Mouse (Mus musculus) megakaryocyte progenitor cell, adult 5-6 weeks (primary cell): Measurements from ENCODE around the gene Vamp4. TPM values are rescaled to one million over a fixed set of nuclear protein-coding genes. Genes with fewer than 3 reads are reported as not detected.

Source experiments
- ATAC-seq: replicated peaks from 2 replicates; pipeline ENCODE4 v1.8.0; 2016; ENCODE audit warnings: mild to moderate bottlenecking, moderate TSS enrichment, inconsistent platforms; ENCODE audit not compliant: poor library complexity
- total RNA-seq, 2 experiments: library from RNA; stranded (forward) in 1 of 2; stranded (reverse) in 1 of 2; fragments of 157-497, 149-512 nt in 1 of 2; fragments of 200-1000 nt in 1 of 2; gene quantifications; 2 replicates each; pipeline versions ENCODE4 v1.2.3 to v1.2.4; 2015 to 2017

Vamp4 gene
- total RNA-seq, 2 experiments from 2014 or later: 25.9 to 41.7 TPM

DNA sequence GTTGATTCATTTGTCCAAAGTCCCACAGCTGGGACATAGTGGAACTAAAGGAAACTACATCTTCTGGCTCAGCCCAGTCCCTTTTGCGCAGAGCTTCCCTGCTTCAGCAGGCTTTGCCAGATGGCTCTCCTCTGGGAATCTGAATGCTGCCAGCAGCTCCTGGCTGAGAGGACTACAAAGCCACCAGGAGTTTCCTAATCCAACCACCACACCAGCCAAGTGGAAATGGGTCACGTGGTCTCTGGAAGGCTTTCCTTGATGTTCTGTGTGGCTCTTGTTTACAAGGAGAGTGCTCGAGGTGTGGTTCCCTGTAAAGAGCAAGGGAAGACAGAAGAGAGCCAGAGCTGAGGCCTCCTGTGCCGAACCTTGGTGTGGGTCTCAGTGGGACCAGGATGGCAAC, 73.4 kb downstream of the Vamp4 start:
- ATAC-seq: no peak

DNA sequence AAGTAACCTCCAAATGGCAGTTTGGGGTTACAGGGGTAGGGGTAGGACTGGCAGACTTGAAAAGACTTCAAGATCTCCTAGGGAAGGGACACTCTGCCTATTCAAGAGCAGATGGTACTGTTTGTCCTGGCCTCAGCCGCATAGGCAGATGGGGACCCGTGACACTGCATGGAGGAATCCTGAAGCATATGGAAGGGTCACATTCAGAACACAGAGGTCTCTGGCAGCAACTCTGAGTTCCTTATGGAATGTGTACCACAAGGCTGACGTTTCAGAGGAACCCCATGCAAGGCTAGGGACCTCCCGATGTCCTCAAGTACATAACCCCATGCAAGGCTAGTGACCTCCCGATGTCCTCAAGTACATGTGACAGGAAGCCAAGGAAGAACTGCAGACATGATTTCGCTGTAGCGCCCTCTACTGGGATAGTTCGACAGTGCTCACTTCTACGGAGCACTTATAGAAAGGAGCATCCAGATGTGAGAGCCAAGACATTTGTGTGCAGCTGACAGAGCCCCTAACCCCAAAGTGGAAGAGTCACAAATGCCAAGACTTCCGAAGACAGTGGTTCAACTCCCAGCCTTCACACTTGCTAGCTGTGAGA, 75.9 kb downstream of the Vamp4 start:
- ATAC-seq: peak; percentile 76

GRCm38 (mm10) chr1:162648416-162648815, 78.1 kb downstream of the Vamp4 start:
- ATAC-seq: no peak

Other genes starting within 250 kb of the Vamp4 start
- 0.20 TPM in 1 of 2 replicates, not detected in the other for gene Dnm3, start 92.5 kb upstream of the Vamp4 start, total RNA-seq (2015)
- gene Dnm3, start 92.5 kb upstream of the Vamp4 start, total RNA-seq (2017): not detected in 2 replicates
- gene Mettl13, start 22.0 kb upstream of the Vamp4 start, total RNA-seq (2015): 7.9 and 8.8 TPM in 2 replicates
- 16.0 and 22.9 TPM in 2 replicates for gene Mettl13, start 22.0 kb upstream of the Vamp4 start, total RNA-seq (2017)
- gene Myoc, start 68.6 kb downstream of the Vamp4 start, total RNA-seq (2015): not detected in 2 replicates
- not detected in 2 replicates for gene Myoc, start 68.6 kb downstream of the Vamp4 start, total RNA-seq (2017)
- gene Myocos, start 87.7 kb downstream of the Vamp4 start, total RNA-seq (2015): not detected in 2 replicates
- gene Myocos, start 87.7 kb downstream of the Vamp4 start, total RNA-seq (2017): not detected in 2 replicates
- 221 and 254 TPM in 2 replicates for gene Prrc2c, start 170.0 kb downstream of the Vamp4 start, total RNA-seq (2015)
- 97.3 and 159 TPM in 2 replicates for gene Prrc2c, start 170.0 kb downstream of the Vamp4 start, total RNA-seq (2017)
- not detected in 2 replicates for gene Fmo4, start 243.5 kb downstream of the Vamp4 start, total RNA-seq (2015)
- not detected in 2 replicates for gene Fmo4, start 243.5 kb downstream of the Vamp4 start, total RNA-seq (2017)